Comparison of ENCODE assay signal across 10 mouse cellular contexts in genomic region chr19:38237834-38238212, GRCm38 (mm10). TPM values are rescaled to one million over a fixed set of nuclear protein-coding genes. Genes with fewer than 3 reads are reported as not detected.
DNase-seq lines count a peak whose midpoint lies in the region; ATAC-seq lines count a peak whose summit lies in the region.
"Had no signal": no experiment of that assay in that cellular context is flagged by ENCODE, and none has a peak within 500 bp of the region (broad histone marks: within the 10 kb centered on the region; RNA-seq: fewer than 3 reads in every experiment).

No protein-coding gene starts in this region.

- H3K4me1 ChIP-seq in liver, embryonic 13.5 days (replicated peaks), result no peaks in the 10 kb centered on the region; the same call in 1 of the 2 replicates
- H3K4me1 ChIP-seq: heart, embryonic 15.5 days had no signal

- H3K36me3 ChIP-seq in liver, embryonic 13.5 days, result no peaks in the 10 kb centered on the region
- H3K36me3 ChIP-seq: heart, embryonic 15.5 days had no signal

- no peak overlapping the region for H3K9ac ChIP-seq in liver, embryonic 13.5 days
- H3K9ac ChIP-seq: heart, embryonic 15.5 days had no signal

- H3K27me3 ChIP-seq in liver, embryonic 13.5 days, result no peaks in the 10 kb centered on the region
- H3K27me3 ChIP-seq: heart, embryonic 15.5 days had no signal

- no peaks in the 10 kb centered on the region for H3K9me3 ChIP-seq in liver, embryonic 13.5 days (replicated peaks)
- H3K9me3 ChIP-seq: heart, embryonic 15.5 days had no signal

- 0 out of 2 replicates have a peak, but pooled peaks have one; percentile 47 for ATAC-seq in liver, embryonic 13.5 days (ENCODE audit: low read depth)

- no peak overlapping the region for H3K4me3 ChIP-seq in liver, embryonic 13.5 days (replicated peaks)
- H3K4me3 ChIP-seq: heart, embryonic 15.5 days had no signal

- WGBS in liver, embryonic 13.5 days (ENCODE audit: insufficient replicate concordance), result 23% methylated on average over 3 of the region's 3 CpGs

- DNase-seq in cerebellum, adult 11-12 months, result peak; percentile 71
- no peak for DNase-seq in cerebellum, postnatal 4 days (ENCODE audit: low spot score in 2 of 2)
- peak; percentile 65 for DNase-seq in CD4-positive, CD25-positive, alpha-beta regulatory T cell, adult 2 months (ENCODE audit: low read depth, low spot score)
- peak; percentile 47 for DNase-seq in embryo, embryonic 9.5 days (ENCODE audit: extremely low spot score)
- peak; percentile 20 for DNase-seq in liver, embryonic 13.5 days
- DNase-seq in thymus, postnatal 25 days, result peak; percentile 16
- no peak for DNase-seq in left cerebral cortex, adult 8-10 months (ENCODE audit: low spot score in 2 of 2)
- no peak for DNase-seq in adrenal gland, adult (ENCODE audit: inconsistent age in 2 of 2, low spot score in 1 of 2)

- no peak overlapping the region for H3K4me2 ChIP-seq in liver, embryonic 13.5 days
- H3K4me2 ChIP-seq: heart, embryonic 15.5 days had no signal

- H3K27ac ChIP-seq in liver, embryonic 13.5 days, result no peak overlapping the region
- H3K27ac ChIP-seq: heart, embryonic 15.5 days had no signal

RNA-seq across cellular contexts. Expression of gene Fra10ac1, which starts 13.9 kb away (rescaled TPM):
- 17.5 and 22.9 TPM in 2 replicates for polyA plus RNA-seq in liver, embryonic 13.5 days (2015; fragmentation: Nextera tagmentation; extraction: Ambion mirVana)
- total RNA-seq in left cerebral cortex, adult 8-10 months (2022), result 10 to 100 TPM; 12.9 to 15.7 (median 13.9) TPM

RNA-seq across cellular contexts. Expression of gene Lgi1, which starts 26.5 kb away (rescaled TPM):
- 0.09 and 0.13 TPM in 2 replicates for polyA plus RNA-seq in liver, embryonic 13.5 days (2015; fragmentation: Nextera tagmentation; extraction: Ambion mirVana)
- total RNA-seq in left cerebral cortex, adult 8-10 months (2022), result 100 to 1,000 TPM; 116 to 135 (median 120) TPM
- polyA plus RNA-seq: C2C12 had no signal

Comparison
In these comparisons a context has a peak if more than half of its experiments do, and no peak if none do; other contexts are left out.
1. DNase-seq: peak in cerebellum, adult 11-12 months (single experiment), CD4-positive, CD25-positive, alpha-beta regulatory T cell, adult 2 months (single experiment), embryo, embryonic 9.5 days (single experiment), liver, embryonic 13.5 days (single experiment) and thymus, postnatal 25 days (single experiment); none in cerebellum, postnatal 4 days (0 of 2), left cerebral cortex, adult 8-10 months (0 of 2) and adrenal gland, adult (0 of 2).